Mouse (Mus musculus): Measurements from ENCODE around the gene Smim12.

Smim12 gene

DNA sequence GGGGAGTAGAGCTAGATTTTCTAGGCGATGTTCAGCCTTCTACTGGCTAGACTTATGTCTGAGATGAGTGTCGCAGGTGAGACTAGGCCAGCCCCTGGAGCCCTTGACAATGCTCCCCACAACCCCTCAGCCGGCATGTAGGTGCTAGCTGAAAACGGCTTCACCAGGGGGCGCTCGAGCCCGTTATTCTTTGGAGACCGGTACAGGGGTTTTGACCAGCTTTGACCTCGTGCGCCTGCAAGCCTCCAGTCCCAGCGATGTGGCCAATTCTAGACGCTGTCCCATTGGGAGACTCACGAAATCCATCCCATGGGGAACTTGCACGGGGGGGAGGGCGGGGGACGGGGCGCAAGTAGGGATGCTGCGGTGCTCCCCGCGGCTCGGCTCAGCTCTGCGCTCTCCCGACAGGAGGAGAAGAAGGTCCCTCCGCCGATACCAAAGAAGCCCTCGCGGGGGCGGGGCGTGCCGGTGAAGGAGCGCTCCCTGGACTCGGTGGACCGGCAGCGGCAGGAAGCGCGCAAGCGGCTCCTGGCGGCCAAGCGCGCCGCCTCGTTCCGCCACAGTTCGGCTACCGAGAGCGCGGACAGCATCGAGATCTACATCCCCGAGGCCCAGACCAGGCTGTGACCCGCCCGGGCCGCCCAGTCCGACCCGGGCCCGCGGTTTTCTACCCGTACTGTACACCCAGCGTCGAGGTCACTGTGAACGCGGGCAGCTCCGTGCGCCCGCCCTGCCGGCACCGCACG is 7.7 kb upstream of the Smim12 start:
- peak; percentile 75 to 85 for DNase-seq (ENCODE audit: low spot score in 2 of 2)

- no peak for DNase-seq (ENCODE audit: low spot score in 2 of 2)
Observed at GRCm38 (mm10) chr4:127236631-127237030, 7.0 kb upstream of the Smim12 start.

GRCm38 (mm10) chr4:127237271-127237670 is 6.3 kb upstream of the Smim12 start:
- DNase-seq (ENCODE audit: low spot score in 2 of 2) = no peak

GRCm38 (mm10) chr4:127242696-127243095 is 888 bp upstream of the Smim12 start:
- DNase-seq (ENCODE audit: low spot score in 2 of 2) = no peak

DNA sequence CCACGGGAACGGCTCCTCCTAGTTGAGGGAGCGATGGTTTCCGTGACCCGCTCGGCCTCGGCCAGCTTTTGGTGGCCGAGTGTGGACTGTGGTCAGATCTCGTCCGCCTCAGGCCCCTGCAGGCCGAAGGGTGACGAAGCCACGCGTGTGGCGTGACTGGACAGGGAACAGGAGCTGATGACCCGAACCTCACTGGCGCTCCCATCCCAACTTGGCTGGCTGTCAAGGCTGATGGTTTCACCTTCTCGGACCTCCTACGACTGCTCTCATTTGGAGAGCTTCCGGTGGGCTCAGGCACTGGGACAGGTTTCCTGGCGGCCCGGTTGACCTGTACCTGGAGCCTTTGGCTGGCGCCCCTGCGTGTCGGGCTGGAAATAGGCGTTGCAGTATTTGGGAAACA is 369 bp downstream of the Smim12 start:
- no peak for DNase-seq (ENCODE audit: low spot score in 2 of 2)

GRCm38 (mm10) chr4:127249701-127250349 is 6.2 kb downstream of the Smim12 start:
- DNase-seq (ENCODE audit: low spot score in 2 of 2) = peak; percentile 84 to 89

- DNase-seq (ENCODE audit: low spot score in 2 of 2) = no peak
Observed at GRCm38 (mm10) chr4:127251963-127252585, 8.5 kb downstream of the Smim12 start.

DNA sequence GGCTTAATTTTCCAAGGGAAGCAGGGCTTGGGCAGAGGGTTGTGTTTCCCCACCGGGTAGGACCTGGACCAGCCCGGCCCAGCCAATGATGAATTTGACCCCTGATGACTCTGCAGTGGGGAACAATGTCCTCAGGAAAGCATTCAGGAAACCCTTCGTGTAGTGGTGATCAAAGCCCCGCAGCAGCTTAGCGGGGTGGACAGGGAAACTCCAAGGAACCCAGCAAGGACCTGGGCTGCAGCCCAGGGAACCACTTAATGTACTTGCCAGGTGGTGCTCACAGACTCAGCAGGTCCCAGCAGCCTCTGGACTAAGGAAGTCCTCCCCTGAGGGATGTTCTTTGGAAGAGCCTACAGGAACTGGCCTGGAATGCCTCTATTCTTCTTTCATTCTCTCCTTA is 13.2 kb downstream of the Smim12 start:
- DNase-seq (ENCODE audit: low spot score in 2 of 2) = no peak

- DNase-seq (ENCODE audit: low spot score in 2 of 2) = no peak
Observed at GRCm38 (mm10) chr4:127258186-127258897, 14.8 kb downstream of the Smim12 start.

GRCm38 (mm10) chr4:127261601-127262000 is 18.0 kb downstream of the Smim12 start:
- no peak for DNase-seq (ENCODE audit: low spot score in 2 of 2)

DNA sequence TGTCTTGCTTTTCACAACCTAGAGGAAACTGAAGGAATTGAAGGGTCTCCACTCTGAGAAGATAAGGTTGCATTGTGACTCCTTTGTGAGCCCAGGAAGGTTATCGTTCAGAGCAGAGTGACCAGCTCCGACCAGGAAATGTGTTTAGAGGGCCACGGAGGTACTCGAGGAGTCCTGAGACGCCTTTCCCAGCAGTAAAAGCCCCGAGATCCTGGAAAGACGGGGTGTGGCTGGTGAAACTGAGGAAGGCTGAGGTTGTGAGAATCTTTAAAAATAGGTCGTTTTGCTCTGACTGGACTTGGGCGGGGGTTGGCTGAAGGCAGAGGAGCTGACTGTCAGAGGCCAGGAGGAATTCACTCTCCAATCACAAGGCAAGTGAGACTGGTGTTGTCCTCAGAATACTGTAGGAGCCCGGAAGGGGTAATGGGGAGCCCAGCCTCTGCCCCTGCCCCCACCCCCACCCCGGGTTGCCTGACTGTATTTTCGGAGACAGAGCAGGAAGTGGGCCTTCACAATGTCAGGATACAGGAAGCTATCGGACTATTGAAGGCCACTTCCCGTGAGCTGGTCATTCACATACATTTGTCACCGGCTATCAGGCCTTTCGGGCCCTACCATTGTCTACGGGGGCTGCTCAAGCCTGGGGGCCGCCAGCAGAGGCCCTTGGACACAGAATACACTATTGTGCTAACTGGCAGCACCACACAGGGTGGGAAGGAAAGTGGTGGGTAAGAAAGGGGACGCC is 20.0 kb downstream of the Smim12 start:
- DNase-seq (ENCODE audit: low spot score in 2 of 2) = no peak

DNA sequence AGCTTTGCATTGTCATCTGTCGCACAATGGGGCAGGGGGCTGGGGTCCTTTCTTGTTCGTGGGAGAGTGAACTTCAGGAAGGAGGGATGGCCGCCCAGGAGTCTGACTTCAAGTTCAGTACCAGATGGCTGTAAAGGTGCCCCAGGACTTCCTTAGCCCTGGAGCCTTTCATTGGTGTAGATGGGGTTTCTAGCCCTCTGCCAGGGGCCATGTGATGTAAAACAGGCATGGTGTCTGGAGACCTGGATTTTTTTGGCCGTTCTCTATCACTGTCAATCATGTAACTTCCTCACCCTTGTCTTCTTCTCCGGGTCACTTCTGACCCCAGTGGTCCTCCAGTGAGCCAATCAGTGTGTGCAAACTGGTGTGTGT is 20.6 kb downstream of the Smim12 start:
- DNase-seq (ENCODE audit: low spot score in 2 of 2) = no peak

- DNase-seq (ENCODE audit: low spot score in 2 of 2) = no peak
Observed at GRCm38 (mm10) chr4:127278451-127279001, 34.9 kb downstream of the Smim12 start.

DNA sequence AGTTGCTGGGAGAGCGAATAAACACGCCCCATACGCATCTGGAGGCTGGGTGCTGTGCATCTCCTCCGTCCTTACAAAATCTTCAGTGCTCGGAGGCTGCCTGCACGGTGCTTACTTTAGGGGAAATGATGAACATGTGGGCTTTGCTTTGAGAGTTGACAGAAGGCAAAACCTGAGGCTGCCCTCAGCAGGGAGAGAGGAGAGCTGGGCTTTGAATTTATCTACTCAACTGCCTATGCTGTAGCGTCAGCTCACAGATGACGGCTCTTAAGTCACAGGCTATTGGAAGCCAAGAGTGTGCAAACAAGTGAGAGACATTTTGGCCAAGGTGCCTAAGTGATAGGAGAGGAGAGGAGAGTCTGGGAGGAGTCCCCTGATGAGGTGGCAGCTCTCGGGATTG is 35.7 kb downstream of the Smim12 start:
- no peak for DNase-seq (ENCODE audit: low spot score in 2 of 2)

DNA sequence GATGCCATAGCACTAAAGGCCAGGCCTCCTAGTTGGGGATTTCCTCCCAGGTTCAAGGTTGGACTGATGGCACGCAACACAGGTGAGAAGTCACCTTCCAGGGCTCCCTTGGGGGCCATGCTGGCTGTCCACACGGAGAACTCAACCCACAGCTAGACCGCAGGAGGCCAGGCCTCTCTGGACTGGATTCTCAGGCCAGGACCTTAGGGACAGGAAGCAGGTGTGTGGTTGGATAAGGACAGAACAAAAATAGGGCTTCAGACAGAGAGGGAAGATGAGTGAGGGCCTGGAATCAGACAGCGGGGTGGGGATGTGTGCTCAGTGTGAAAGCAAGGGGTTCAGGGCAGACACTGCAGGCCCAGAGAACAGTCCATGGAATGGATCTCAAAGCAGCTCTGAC is 43.3 kb downstream of the Smim12 start:
- DNase-seq (ENCODE audit: low spot score in 2 of 2) = no peak

- DNase-seq (ENCODE audit: low spot score in 2 of 2) = no peak
Observed at GRCm38 (mm10) chr4:127289039-127289548, 45.5 kb downstream of the Smim12 start.

DNA sequence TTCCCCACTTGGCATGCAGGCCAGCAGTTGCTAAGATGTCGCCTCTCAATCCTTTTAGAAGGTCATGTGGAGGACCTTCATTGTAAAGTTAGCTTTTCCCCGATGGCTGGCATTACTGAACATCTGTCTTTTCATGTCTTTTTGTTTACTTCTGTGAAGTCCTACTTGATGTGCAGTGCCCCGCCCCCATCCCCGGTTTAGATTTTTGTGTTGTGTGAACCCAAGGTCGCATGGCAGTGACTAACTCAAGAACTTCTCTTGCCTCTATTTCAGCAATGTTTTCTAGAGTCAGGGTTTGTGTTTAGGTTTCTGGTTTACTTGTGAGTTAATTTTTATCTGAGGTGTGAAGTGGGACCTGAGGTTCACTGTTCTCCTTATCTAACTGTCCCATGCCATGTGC is 49.0 kb downstream of the Smim12 start:
- no peak for DNase-seq (ENCODE audit: low spot score in 2 of 2)
